Mouse (Mus musculus) heart, embryonic 16.5 days (tissue): ENCODE measurements at regions not wholly inside any gene's neighbourhood (a gene's known extent, or its start where the extent isn't known, plus 50 kb on each side); places are given as distances from the start of the nearest gene placed in this dataset.

Experiments used
- ATAC-seq: fragments of 200-750 bp; cut with Nextera tagmentation; replicated peaks from 2 replicates; pipeline ENCODE4 v1.8.0; 2017; ENCODE audit warnings: moderate number of reproducible peaks; ENCODE audit not compliant: insufficient read depth, low FRiP score; ENCODE audit errors: extremely low read depth
- H3K27ac ChIP-seq: fragments of 300-500 bp; sonication (generic); 2 replicates; pipeline ENCODE4 v1.5.1; 2014; ENCODE audit warnings: mild to moderate bottlenecking, low read length, control low read depth, moderate library complexity
- H3K27me3 ChIP-seq: fragments of 300-500 bp; sonication (generic); 2 replicates; pipeline ENCODE4 v1.6.1; 2014; ENCODE audit warnings: low read length, mixed read lengths; ENCODE audit not compliant: control insufficient read depth, insufficient read depth
- H3K36me3 ChIP-seq: fragments of 300-500 bp; sonication (generic); 2 replicates; pipeline ENCODE4 v1.6.1; 2014; ENCODE audit not compliant: control insufficient read depth, insufficient read depth
- H3K4me1 ChIP-seq: fragments of 300-500 bp; sonication (generic); 2 replicates; pipeline ENCODE4 v1.6.1; 2014; ENCODE audit warnings: low read length, mixed read lengths; ENCODE audit not compliant: control insufficient read depth, insufficient read depth
- H3K4me2 ChIP-seq: fragments of 300-500 bp; sonication (generic); 2 replicates; pipeline ENCODE4 v1.6.1; 2014; ENCODE audit warnings: low read depth, mild to moderate bottlenecking, control low read depth, low read length
- H3K4me3 ChIP-seq: fragments of 300-500 bp; sonication (generic); 2 replicates; pipeline ENCODE4 v1.5.1; 2014; ENCODE audit warnings: mild to moderate bottlenecking, control low read depth, low read length
- H3K9ac ChIP-seq: fragments of 300-500 bp; sonication (generic); 2 replicates; pipeline ENCODE4 v1.6.1; 2014; ENCODE audit warnings: low read length, control low read depth
- H3K9me3 ChIP-seq: fragments of 300-500 bp; sonication (generic); replicated peaks from 2 replicates; pipeline ENCODE4 v1.6.1; 2016; ENCODE audit warnings: low read length; ENCODE audit not compliant: control insufficient read depth
- WGBS: fragments of 180-500 bp; shearing (Covaris S2); extraction: QIAGEN DNeasy Blood & Tissue Kit; methylation state at CpG from one replicate; pipeline ENCODE4 v1.1.7; 2014; 5-methylcytosine and 5-hydroxymethylcytosine counted together

- Histone ChIP-seq H3K36me3 (no peaks in the 10 kb centered on the region), H3K4me3 (no peak overlapping the region), H3K27me3 (no peaks in the 10 kb centered on the region), H3K9ac (no peak overlapping the region), H3K27ac (no peak overlapping the region), H3K4me1 (no peaks in the 10 kb centered on the region), H3K4me2 (no peak overlapping the region), H3K9me3 (no peaks in the 10 kb centered on the region)
- no peak for ATAC-seq
- WGBS: 59% methylated on average over 4 of the region's 4 CpGs
Observed at GRCm38 (mm10) chr4:105640793-105641192, 148.9 kb upstream of the Gm12728 start.

DNA sequence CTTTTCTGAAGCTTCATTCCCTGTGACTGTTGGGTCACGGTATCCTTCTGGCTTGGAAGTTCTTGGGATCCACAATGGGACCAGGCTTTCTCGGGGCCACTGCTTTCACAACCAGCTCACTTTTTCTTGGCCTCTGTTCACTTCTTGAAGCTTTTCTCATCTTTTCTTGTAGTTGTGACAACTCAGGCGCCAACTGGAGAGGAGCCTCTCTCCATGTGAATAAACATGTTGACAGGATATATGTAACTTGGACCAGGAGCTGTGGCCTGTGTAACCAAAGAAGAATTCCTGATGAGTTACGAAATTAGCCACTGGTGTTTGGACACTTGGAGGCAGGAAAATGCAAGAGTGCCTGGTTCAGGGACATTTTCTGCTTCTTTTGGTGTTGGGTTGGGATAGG, 148.1 kb upstream of the Gm12728 start:
- Histone ChIP-seq H3K36me3 (no peaks in the 10 kb centered on the region), H3K9ac (no peak overlapping the region), H3K9me3 (no peaks in the 10 kb centered on the region), H3K4me3 (no peak overlapping the region), H3K27ac (no peak overlapping the region), H3K27me3 (no peaks in the 10 kb centered on the region), H3K4me2 (no peak overlapping the region), H3K4me1 (no peaks in the 10 kb centered on the region)
- 81% methylated on average over 4 of the region's 4 CpGs for WGBS
- ATAC-seq: no peak

DNA sequence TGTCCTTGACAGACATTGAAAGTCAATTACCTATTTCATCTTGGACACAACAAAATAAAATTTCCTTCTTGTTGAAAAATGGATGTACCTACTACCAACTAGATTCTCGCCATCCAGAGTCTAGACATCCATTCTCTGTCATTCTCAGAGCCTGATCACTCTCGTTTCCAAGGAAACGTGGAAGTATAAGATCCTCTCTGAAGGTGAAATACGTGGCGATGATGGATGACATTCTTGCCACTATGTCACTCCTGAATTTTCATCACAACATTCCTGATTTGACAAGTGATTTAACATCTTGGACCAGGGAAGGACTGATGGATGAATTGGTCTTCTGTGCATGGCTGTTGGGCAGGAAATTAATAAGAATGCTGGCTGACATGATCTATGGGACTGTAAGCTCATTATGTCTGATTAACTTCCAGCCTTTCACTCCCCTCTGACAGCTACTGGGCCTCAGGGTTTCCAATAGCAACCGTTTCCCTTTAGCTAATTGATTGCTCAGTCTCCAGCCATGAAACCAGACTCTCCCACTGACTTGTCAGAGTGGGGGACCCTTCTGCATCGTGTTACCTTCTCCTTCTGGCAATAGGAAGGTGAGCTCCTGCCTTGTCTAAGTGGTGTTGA, 140.7 kb upstream of the Gm12728 start:
- no peak for ATAC-seq

DNA sequence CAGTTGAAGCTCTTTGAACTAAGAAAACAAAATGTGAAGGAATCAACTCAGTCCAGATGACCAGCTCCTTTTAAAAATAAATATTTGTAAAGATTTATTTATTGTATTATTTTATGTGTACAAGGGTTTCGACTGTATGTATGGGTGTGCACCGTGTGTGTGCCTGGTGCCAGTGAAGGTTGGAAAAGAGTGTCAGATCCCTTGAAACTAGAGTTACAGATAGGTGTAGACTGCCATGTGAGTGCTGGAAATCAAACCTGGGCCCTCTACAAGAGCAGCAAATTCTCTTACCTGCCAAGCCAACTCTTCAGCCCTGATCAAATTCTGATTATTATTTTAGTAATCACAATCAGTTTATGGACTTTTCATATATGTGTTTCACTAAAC, 140.2 kb upstream of the Gm12728 start:
- H3K27ac ChIP-seq: no peak overlapping the region
- no peak overlapping the region for H3K9ac ChIP-seq
- no peak for ATAC-seq
- no peaks in the 10 kb centered on the region for H3K9me3 ChIP-seq
- H3K4me3 ChIP-seq: no peak overlapping the region
- H3K27me3 ChIP-seq: no peaks in the 10 kb centered on the region
- no peaks in the 10 kb centered on the region for H3K36me3 ChIP-seq
- WGBS: 81% methylated on average over 2 of the region's 2 CpGs
- H3K4me1 ChIP-seq: no peaks in the 10 kb centered on the region
- H3K4me2 ChIP-seq: no peak overlapping the region

More for the DNA sequence above, 140.7 kb upstream of the Gm12728 start:
- H3K36me3 ChIP-seq: no peaks in the 10 kb centered on the region
- H3K9ac ChIP-seq: no peak overlapping the region
- WGBS: 62% methylated on average over 7 of the region's 7 CpGs
- no peak overlapping the region for H3K4me3 ChIP-seq
- H3K27ac ChIP-seq: no peak overlapping the region
- no peaks in the 10 kb centered on the region for H3K27me3 ChIP-seq
- H3K4me1 ChIP-seq: no peaks in the 10 kb centered on the region
- H3K9me3 ChIP-seq: no peaks in the 10 kb centered on the region
- no peak overlapping the region for H3K4me2 ChIP-seq

DNA sequence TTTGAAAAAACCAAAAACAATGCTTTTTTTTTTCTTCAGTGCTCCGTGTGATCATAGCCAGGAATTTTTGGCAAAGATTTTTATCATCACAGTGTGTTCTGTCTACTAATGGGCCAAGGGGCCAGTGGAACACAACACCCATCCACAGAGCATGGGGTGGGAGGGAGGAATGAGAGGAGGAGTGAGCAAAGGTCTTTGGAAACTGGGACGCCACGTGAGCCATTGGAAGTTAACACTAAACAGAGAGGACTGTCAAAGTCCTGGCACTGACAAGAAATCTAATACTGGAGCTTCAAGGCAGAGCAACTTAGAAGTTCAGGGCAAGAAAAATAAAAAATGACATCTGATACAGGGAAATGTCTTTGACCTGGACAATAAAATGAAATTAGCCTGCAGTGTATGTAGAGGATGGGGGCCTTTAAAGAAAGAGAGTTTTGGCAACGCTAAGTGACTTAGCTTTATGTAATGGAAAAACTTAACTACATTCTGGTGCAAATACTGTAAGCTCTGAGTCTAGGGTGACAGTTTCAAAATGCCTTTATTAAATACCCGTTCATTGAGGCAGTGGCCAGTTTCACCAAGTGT, 133.5 kb upstream of the Gm12728 start:
- whole genome bisulfite sequencing: 58% methylated on average over 5 of the region's 5 CpGs
- no peak overlapping the region for H3K9ac ChIP-seq

GRCm38 (mm10) chr4:105658581-105658980, 131.1 kb upstream of the Gm12728 start:
- Histone ChIP-seq H3K36me3 (no peaks in the 10 kb centered on the region), H3K4me3 (no peak overlapping the region), H3K27me3 (no peaks in the 10 kb centered on the region), H3K9me3 (no peaks in the 10 kb centered on the region), H3K4me1 (no peaks in the 10 kb centered on the region), H3K9ac (no peak overlapping the region), H3K4me2 (no peak overlapping the region), H3K27ac (no peak overlapping the region)
- ATAC-seq: no peak
- 63% methylated on average over 3 of the region's 3 CpGs for WGBS

More for the DNA sequence above, 133.5 kb upstream of the Gm12728 start:
- no peak for ATAC-seq
- no peaks in the 10 kb centered on the region for H3K9me3 ChIP-seq
- no peaks in the 10 kb centered on the region for H3K4me1 ChIP-seq
- no peaks in the 10 kb centered on the region for H3K36me3 ChIP-seq
- H3K27me3 ChIP-seq: no peaks in the 10 kb centered on the region
- no peak overlapping the region for H3K27ac ChIP-seq
- no peak overlapping the region for H3K4me2 ChIP-seq
- H3K4me3 ChIP-seq: no peak overlapping the region

GRCm38 (mm10) chr4:105676690-105677089, 113.0 kb upstream of the Gm12728 start:
- Histone ChIP-seq H3K27me3 (no peaks in the 10 kb centered on the region), H3K9me3 (no peaks in the 10 kb centered on the region), H3K4me1 (no peaks in the 10 kb centered on the region), H3K9ac (no peak overlapping the region), H3K36me3 (no peaks in the 10 kb centered on the region), H3K27ac (no peak overlapping the region), H3K4me3 (no peak overlapping the region), H3K4me2 (no peak overlapping the region)
- ATAC-seq: no peak
- 80% methylated on average over 1 of the region's 1 CpGs for WGBS

GRCm38 (mm10) chr4:105690716-105691115, 99.0 kb upstream of the Gm12728 start:
- WGBS: 26% methylated on average over 3 of the region's 3 CpGs
- Histone ChIP-seq H3K4me2 (no peak overlapping the region), H3K27me3 (no peaks in the 10 kb centered on the region), H3K9me3 (no peaks in the 10 kb centered on the region), H3K9ac (no peak overlapping the region), H3K36me3 (no peaks in the 10 kb centered on the region), H3K4me1 (no peaks in the 10 kb centered on the region), H3K27ac (no peak overlapping the region), H3K4me3 (no peak overlapping the region)
- ATAC-seq: no peak

DNA sequence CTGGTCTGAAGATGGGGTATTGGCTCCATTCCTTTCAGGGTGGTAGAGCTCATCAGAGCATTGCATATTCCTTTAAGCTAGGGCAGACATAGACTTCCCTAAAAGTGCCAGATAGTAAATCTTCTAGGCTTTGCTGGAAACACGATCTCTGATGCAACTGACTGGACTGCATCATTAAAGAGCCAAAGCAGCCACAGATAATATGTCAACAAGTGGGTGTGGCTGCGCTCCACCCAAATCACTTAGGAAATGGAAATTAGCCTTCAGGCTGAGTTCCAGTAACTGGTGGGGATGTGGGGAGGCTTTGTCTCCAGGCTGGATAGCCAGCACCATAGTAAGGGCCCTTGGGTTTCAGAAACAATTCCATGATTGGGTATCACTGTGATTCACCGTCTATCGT, 97.3 kb upstream of the Gm12728 start:
- no peak overlapping the region for H3K4me2 ChIP-seq
- no peaks in the 10 kb centered on the region for H3K4me1 ChIP-seq
- ATAC-seq: no peak
- no peaks in the 10 kb centered on the region for H3K36me3 ChIP-seq
- H3K9ac ChIP-seq: no peak overlapping the region
- H3K27ac ChIP-seq: no peak overlapping the region
- WGBS: 71% methylated on average over 4 of the region's 4 CpGs
- H3K27me3 ChIP-seq: no peaks in the 10 kb centered on the region
- H3K4me3 ChIP-seq: no peak overlapping the region
- no peaks in the 10 kb centered on the region for H3K9me3 ChIP-seq
